Mouse (Mus musculus) forebrain, postnatal 0 days (tissue): ENCODE results near the gene U2surp. TPM values are rescaled to one million over a fixed set of nuclear protein-coding genes. Genes with fewer than 3 reads are reported as not detected.
"Not testable (repeated sequence)": the region's sequence is repeated elsewhere in the genome, so short reads cannot be mapped to it uniquely, and the experiment has no call there.

Experiments used
- ATAC-seq: fragments of 200-750 bp; cut with Nextera tagmentation; 2 replicates; pipeline ENCODE4 v1.8.0; 2017; ENCODE audit warnings: mild to moderate bottlenecking, moderate library complexity
- DNase-seq: peaks from one replicate; pipeline ENCODE4 v3.0.0-alpha.2; 2015
- H3K27ac ChIP-seq: fragments of 300-500 bp; sonication (generic); 2 replicates; pipeline ENCODE4 v1.5.1; 2014; ENCODE audit warnings: low read depth, mild to moderate bottlenecking, antibody characterized with exemption, low read length, moderate library complexity, mixed read lengths
- H3K27me3 ChIP-seq: fragments of 300-500 bp; sonication (generic); 2 replicates; pipeline ENCODE4 v1.6.1; 2014; ENCODE audit warnings: mild to moderate bottlenecking, low read length, mixed read lengths; ENCODE audit not compliant: insufficient read depth
- H3K36me3 ChIP-seq: fragments of 300-500 bp; sonication (generic); 2 replicates; pipeline ENCODE4 v1.6.1; 2014; ENCODE audit warnings: mild to moderate bottlenecking, moderate library complexity; ENCODE audit not compliant: insufficient read depth
- H3K4me1 ChIP-seq: fragments of 300-500 bp; sonication (generic); 2 replicates; pipeline ENCODE4 v1.6.1; 2014; ENCODE audit warnings: antibody characterized with exemption; ENCODE audit not compliant: insufficient read depth
- H3K4me2 ChIP-seq: fragments of 300-500 bp; sonication (generic); 2 replicates; pipeline ENCODE4 v1.6.1; 2014; ENCODE audit warnings: low read depth, mild to moderate bottlenecking, moderate library complexity
- H3K4me3 ChIP-seq: fragments of 300-500 bp; sonication (generic); 2 replicates; pipeline ENCODE4 v1.5.1; 2014; ENCODE audit warnings: low read depth, low read length, mixed read lengths
- H3K9ac ChIP-seq: fragments of 300-500 bp; sonication (generic); 2 replicates; pipeline ENCODE4 v1.6.1; 2014; ENCODE audit warnings: mild to moderate bottlenecking
- H3K9me3 ChIP-seq: fragments of 300-500 bp; sonication (generic); 2 replicates; pipeline ENCODE4 v1.6.1; 2016; ENCODE audit warnings: low read length
- CTCF ChIP-seq: sonication (generic); IDR thresholded peaks from 2 replicates; pipeline ENCODE4 v1.5.1; 2016; ENCODE audit warnings: antibody characterized with exemption, control low read depth, low read depth
- WGBS: fragments of 180-500 bp; shearing (Covaris S2); extraction: QIAGEN DNeasy Blood & Tissue Kit; methylation state at CpG from one replicate; pipeline ENCODE4 v1.1.7; 2014; 5-methylcytosine and 5-hydroxymethylcytosine counted together
- polyA plus RNA-seq: library from polyadenylated mRNA; unstranded; fragments of >200 nt; fragmentation: Nextera tagmentation; extraction: Ambion mirVana; gene quantifications from 2 replicates; pipeline ENCODE4 v1.2.1, GENCODE M21; 2015
- total RNA-seq: library from RNA; depleted of rRNA; stranded (reverse); fragments of >200 nt; gene quantifications from 2 replicates; pipeline ENCODE4 v1.2.3, GENCODE M21; 2014

U2surp gene
- total and polyA plus RNA-seq, 2 experiments from 2014 or later, result 77.5 to 126 TPM

DNA sequence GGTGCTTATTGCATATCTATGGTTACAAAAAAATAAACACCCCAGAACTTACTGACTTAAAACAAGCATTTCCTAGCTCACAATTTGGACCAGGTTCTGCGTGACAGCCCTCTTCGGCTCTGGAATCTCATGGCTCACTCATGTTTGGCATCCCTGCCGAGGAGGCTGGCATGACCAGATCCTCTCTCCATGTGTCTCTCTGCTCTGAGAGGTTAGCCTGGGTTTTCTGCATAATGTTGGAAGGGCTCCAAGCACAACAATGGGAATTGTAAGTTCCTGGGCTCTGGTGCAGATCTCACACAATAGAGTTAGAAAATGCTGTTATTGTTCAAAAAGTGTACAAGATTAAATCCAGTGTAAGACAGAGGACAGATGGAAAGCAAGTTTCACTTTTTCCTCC, 19.3 kb upstream of the U2surp start:
- ATAC-seq (no peak), DNase-seq (no peak)
- no peak for TF ChIP-seq CTCF
- no peak overlapping the region for H3K27ac ChIP-seq
- no peaks in the 10 kb centered on the region for H3K4me1 ChIP-seq
- H3K9me3 ChIP-seq, result no peaks in the 10 kb centered on the region
- no peaks in the 10 kb centered on the region for H3K27me3 ChIP-seq
- no peaks in the 10 kb centered on the region for H3K36me3 ChIP-seq
- no peak overlapping the region for H3K9ac ChIP-seq
- no peak overlapping the region for H3K4me3 ChIP-seq
- H3K4me2 ChIP-seq, result no peak overlapping the region
- WGBS, result 41% methylated on average over 3 of the region's 3 CpGs

- no peak overlapping the region for H3K4me3 ChIP-seq
- no peak overlapping the region for H3K4me2 ChIP-seq
- H3K9ac ChIP-seq, result no peak overlapping the region
- DNase-seq, result no peak
- TF ChIP-seq CTCF, result no peak
- H3K4me1 ChIP-seq, result no peaks in the 10 kb centered on the region
- H3K9me3 ChIP-seq, result no peaks in the 10 kb centered on the region
- H3K36me3 ChIP-seq, result no peaks in the 10 kb centered on the region
- H3K27ac ChIP-seq, result no peak overlapping the region
- WGBS, result 63% methylated on average over 2 of the region's 2 CpGs
- ATAC-seq, result no peak
- H3K27me3 ChIP-seq, result no peaks in the 10 kb centered on the region
Measured at GRCm38 (mm10) chr9:95527676-95528075, 15.9 kb upstream of the U2surp start.

- Histone ChIP-seq H3K27ac (no peak overlapping the region), H3K27me3 (no peaks in the 10 kb centered on the region), H3K4me2 (no peak overlapping the region), H3K4me1 (no peaks in the 10 kb centered on the region), H3K36me3 (no peaks in the 10 kb centered on the region), H3K9ac (no peak overlapping the region), H3K4me3 (no peak overlapping the region), H3K9me3 (no peaks in the 10 kb centered on the region)
- peak; percentile 56 for TF ChIP-seq CTCF
- 10% methylated on average over 2 of the region's 2 CpGs for WGBS
- no peak for DNase-seq
- peak; percentile 64 for ATAC-seq
Measured at GRCm38 (mm10) chr9:95525961-95526360, 14.2 kb upstream of the U2surp start.

DNA sequence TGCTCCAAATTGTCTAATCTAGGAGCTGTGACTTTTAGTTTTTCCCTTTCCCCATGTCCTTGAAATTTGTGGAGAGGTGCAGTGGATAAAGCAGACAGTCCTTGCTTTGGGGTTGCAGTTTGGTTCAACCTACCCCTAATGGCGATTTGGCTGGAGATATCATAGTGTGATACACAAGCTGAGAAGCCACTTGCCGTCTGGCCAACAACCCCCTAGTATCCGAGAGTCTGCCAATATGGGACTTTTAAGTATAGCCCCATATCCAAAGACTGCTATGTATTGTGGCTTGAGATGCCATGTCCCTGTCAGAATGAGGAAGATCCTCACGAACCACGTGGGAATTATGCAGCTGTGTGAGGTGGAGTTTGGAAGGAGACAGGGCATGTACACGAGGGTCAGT, 13.6 kb upstream of the U2surp start:
- Histone ChIP-seq H3K27me3 (no peaks in the 10 kb centered on the region), H3K4me1 (no peaks in the 10 kb centered on the region), H3K9me3 (no peaks in the 10 kb centered on the region), H3K27ac (no peak overlapping the region), H3K9ac (no peak overlapping the region), H3K4me3 (no peak overlapping the region), H3K36me3 (no peaks in the 10 kb centered on the region), H3K4me2 (no peak overlapping the region)
- no peak for TF ChIP-seq CTCF
- ATAC-seq (no peak), DNase-seq (no peak)
- 72% methylated on average over 6 of the region's 6 CpGs for WGBS

- Histone ChIP-seq H3K4me1 (no peaks in the 10 kb centered on the region), H3K4me3 (no peak overlapping the region), H3K36me3 (no peaks in the 10 kb centered on the region), H3K27me3 (no peaks in the 10 kb centered on the region), H3K9ac (no peak overlapping the region), H3K27ac (no peak overlapping the region), H3K4me2 (no peak overlapping the region), H3K9me3 (no peaks in the 10 kb centered on the region)
- WGBS, result 82% methylated on average over 2 of the region's 2 CpGs
- ATAC-seq, result no peak
- DNase-seq, result no peak
- TF ChIP-seq CTCF, result no peak
Measured at GRCm38 (mm10) chr9:95522561-95522960, 10.8 kb upstream of the U2surp start.

DNA sequence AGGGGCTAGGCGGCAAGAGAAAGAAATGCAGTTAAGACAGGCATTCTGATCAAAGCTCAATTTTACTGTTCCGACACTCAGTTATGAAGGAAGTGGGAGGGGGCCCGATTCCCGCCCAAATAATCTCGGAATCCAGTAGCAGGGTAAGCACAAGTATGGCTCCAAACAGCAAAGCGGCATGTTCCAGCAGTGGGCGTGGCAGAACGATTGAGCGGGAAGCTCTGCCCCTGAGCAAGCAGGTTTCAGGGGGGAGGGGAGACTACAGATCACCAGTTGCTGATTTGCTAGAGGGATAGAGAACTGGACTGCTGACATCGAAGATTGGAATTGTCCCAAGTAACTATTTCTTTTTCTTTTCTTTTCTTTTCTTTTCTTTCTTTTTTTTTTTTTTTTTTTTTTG, 9.8 kb upstream of the U2surp start:
- Histone ChIP-seq H3K9ac (no peak overlapping the region), H3K4me2 (no peak overlapping the region), H3K4me1 (no peaks in the 10 kb centered on the region), H3K4me3 (no peak overlapping the region), H3K27ac (no peak overlapping the region), H3K9me3 (no peaks in the 10 kb centered on the region), H3K27me3 (no peaks in the 10 kb centered on the region), H3K36me3 (no peaks in the 10 kb centered on the region)
- no peak for TF ChIP-seq CTCF
- ATAC-seq (no peak), DNase-seq (no peak)
- WGBS, result 57% methylated on average over 10 of the region's 10 CpGs

- Histone ChIP-seq H3K27me3 (no peaks in the 10 kb centered on the region), H3K27ac (no peak overlapping the region), H3K4me2 (no peak overlapping the region), H3K9me3 (no peaks in the 10 kb centered on the region), H3K9ac (no peak overlapping the region), H3K4me3 (no peak overlapping the region), H3K36me3 (no peaks in the 10 kb centered on the region), H3K4me1 (no peaks in the 10 kb centered on the region)
- WGBS, result 73% methylated on average over 8 of the region's 8 CpGs
- DNase-seq (peak; percentile 25), ATAC-seq (peak; percentile 40; the same call in 1 of the 2 replicates)
- TF ChIP-seq CTCF, result no peak
Measured at GRCm38 (mm10) chr9:95521031-95521430, 9.2 kb upstream of the U2surp start.

- Histone ChIP-seq H3K27ac (no peak overlapping the region), H3K27me3 (no peaks in the 10 kb centered on the region), H3K36me3 (no peaks in the 10 kb centered on the region), H3K4me2 (no peak overlapping the region), H3K9ac (no peak overlapping the region), H3K4me1 (no peaks in the 10 kb centered on the region), H3K4me3 (no peak overlapping the region), H3K9me3 (no peaks in the 10 kb centered on the region)
- no peak for ATAC-seq
- DNase-seq, result peak; percentile 17
- WGBS, result 77% methylated on average over 5 of the region's 5 CpGs
- no peak for TF ChIP-seq CTCF
Measured at GRCm38 (mm10) chr9:95520563-95520962, 8.8 kb upstream of the U2surp start.

DNA sequence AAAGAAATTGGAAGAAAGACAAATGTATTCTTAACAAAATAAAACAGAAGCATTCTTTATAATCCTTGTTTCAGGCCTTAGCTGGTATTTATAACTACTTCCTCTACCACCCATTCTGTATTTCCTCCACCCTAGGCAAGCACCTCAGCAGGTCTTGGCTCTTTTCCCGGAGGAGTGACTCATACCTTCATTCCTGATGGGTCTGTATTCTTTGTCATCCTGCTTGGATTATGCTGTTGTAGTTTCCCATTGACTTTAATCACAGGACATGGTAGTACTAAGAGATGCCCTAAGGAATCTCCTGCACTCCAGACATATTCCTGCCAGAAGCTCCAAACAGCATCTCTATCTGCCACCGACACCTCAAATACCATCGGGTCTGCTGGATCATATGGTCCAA, 2.6 kb upstream of the U2surp start:
- not testable (repeated sequence) for H3K4me3 ChIP-seq, DNase-seq, ATAC-seq, H3K9ac ChIP-seq, H3K27me3 ChIP-seq, H3K36me3 ChIP-seq, H3K4me2 ChIP-seq, H3K9me3 ChIP-seq, H3K27ac ChIP-seq
- 90% methylated on average over 3 of the region's 3 CpGs for WGBS
- peaks cover 10% of the 10 kb centered on the region for H3K4me1 ChIP-seq
